Comparison of ENCODE assay signal across 29 mouse cellular contexts in the genomic region with DNA sequence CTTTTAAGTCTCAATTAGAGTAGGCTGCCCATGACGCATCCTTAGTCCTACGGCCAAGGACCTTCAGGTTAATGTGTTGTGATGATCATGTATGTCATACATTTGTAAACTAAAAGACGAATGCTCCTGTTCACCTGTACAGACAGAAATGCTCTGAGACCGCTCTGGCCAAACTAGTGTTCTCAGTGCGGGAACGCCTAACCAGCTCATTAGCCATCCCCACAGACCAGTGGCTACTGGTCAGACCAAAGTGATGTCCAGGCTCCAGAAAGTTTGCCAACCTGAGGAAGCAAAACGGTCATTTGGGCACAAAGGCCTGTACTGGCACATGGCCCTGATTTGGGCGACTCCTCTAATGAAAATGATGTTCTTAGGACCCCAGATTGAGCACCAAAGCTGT. TPM values are rescaled to one million over a fixed set of nuclear protein-coding genes. Genes with fewer than 3 reads are reported as not detected.
"Had no signal": no experiment of that assay in that cellular context is flagged by ENCODE, and none has a peak within 500 bp of the region (broad histone marks: within the 10 kb centered on the region; RNA-seq: fewer than 3 reads in every experiment).

No protein-coding gene starts in this region.

- H3K27me3 ChIP-seq: embryonic facial prominence, embryonic 12.5 days; embryonic facial prominence, embryonic 13.5 days; embryonic facial prominence, embryonic 15.5 days; forebrain, embryonic 12.5 days; forebrain, embryonic 13.5 days; forebrain, embryonic 15.5 days had no signal

- H3K27ac ChIP-seq: embryonic facial prominence, embryonic 10.5 days; embryonic facial prominence, embryonic 12.5 days; embryonic facial prominence, embryonic 13.5 days; embryonic facial prominence, embryonic 15.5 days; forebrain, embryonic 10.5 days; forebrain, embryonic 12.5 days; forebrain, embryonic 13.5 days; forebrain, embryonic 15.5 days; gastrocnemius, adult 2 months; heart, adult 2 months had no signal

- H3K4me2 ChIP-seq: embryonic facial prominence, embryonic 12.5 days; embryonic facial prominence, embryonic 13.5 days; embryonic facial prominence, embryonic 15.5 days; forebrain, embryonic 12.5 days; forebrain, embryonic 13.5 days; forebrain, embryonic 15.5 days had no signal

- H3K4me3 ChIP-seq: embryonic facial prominence, embryonic 10.5 days; embryonic facial prominence, embryonic 12.5 days; embryonic facial prominence, embryonic 13.5 days; embryonic facial prominence, embryonic 15.5 days; erythroblast, embryonic 14.5 days; forebrain, embryonic 10.5 days; forebrain, embryonic 12.5 days; forebrain, embryonic 13.5 days; forebrain, embryonic 15.5 days; gastrocnemius, adult 2 months; heart, adult 2 months had no signal

- ATAC-seq: forebrain, embryonic 13.5 days; forebrain, embryonic 14.5 days; forebrain, embryonic 15.5 days; forebrain, embryonic 16.5 days; forebrain, postnatal 0 days had no signal

- DNase-seq: cerebellum, adult 2 months; cerebellum, adult 8-10 months; cerebellum, adult 9-10 months; cerebellum, adult 9-11 months; cerebellum, postnatal 10 days; cerebellum, postnatal 14 days; cerebellum, postnatal 25 days; cerebellum, postnatal 36 days; embryo, embryonic 11 days; forebrain, postnatal 0 days; gastrocnemius, adult 2 months; gastrocnemius, postnatal 10 days; gastrocnemius, postnatal 14 days; gastrocnemius, postnatal 25 days; gastrocnemius, postnatal 36 days; heart, adult 18-20 months; heart, adult 2 months had no signal

- H3K9me3 ChIP-seq: embryonic facial prominence, embryonic 10.5 days; embryonic facial prominence, embryonic 12.5 days; embryonic facial prominence, embryonic 13.5 days; embryonic facial prominence, embryonic 15.5 days; forebrain, embryonic 10.5 days; forebrain, embryonic 12.5 days; forebrain, embryonic 13.5 days; forebrain, embryonic 15.5 days had no signal

- H3K9ac ChIP-seq: embryonic facial prominence, embryonic 12.5 days; embryonic facial prominence, embryonic 13.5 days; embryonic facial prominence, embryonic 15.5 days; forebrain, embryonic 12.5 days; forebrain, embryonic 13.5 days; forebrain, embryonic 15.5 days; forebrain, postnatal 0 days had no signal

- H3K36me3 ChIP-seq: embryonic facial prominence, embryonic 10.5 days; embryonic facial prominence, embryonic 12.5 days; embryonic facial prominence, embryonic 13.5 days; embryonic facial prominence, embryonic 15.5 days; forebrain, embryonic 10.5 days; forebrain, embryonic 12.5 days; forebrain, embryonic 15.5 days had no signal

RNA-seq across cellular contexts. Expression of a gene that starts 8.5 kb away (rescaled TPM):
- total RNA-seq: common myeloid progenitor, adult 5-6 weeks; gastrocnemius, postnatal 14 days; gastrocnemius, postnatal 25 days; gastrocnemius, postnatal 36 days had no signal
- polyA plus RNA-seq: erythroblast, embryonic 14.5 days had no signal
